Mouse (Mus musculus): Measurements from ENCODE around the gene Slc11a2. TPM values are rescaled to one million over a fixed set of nuclear protein-coding genes. Genes with fewer than 3 reads are reported as not detected.
A peak's percentile ranks its signal among the peaks of the same experiment; 100 is the strongest.
"Not testable (repeated sequence)": the region's sequence is repeated elsewhere in the genome, so short reads cannot be mapped to it uniquely, and the experiment has no call there.

The Slc11a2 gene
- polyA plus RNA-seq, 1 experiment from 2014 or later, result 29.4 TPM

DNA sequence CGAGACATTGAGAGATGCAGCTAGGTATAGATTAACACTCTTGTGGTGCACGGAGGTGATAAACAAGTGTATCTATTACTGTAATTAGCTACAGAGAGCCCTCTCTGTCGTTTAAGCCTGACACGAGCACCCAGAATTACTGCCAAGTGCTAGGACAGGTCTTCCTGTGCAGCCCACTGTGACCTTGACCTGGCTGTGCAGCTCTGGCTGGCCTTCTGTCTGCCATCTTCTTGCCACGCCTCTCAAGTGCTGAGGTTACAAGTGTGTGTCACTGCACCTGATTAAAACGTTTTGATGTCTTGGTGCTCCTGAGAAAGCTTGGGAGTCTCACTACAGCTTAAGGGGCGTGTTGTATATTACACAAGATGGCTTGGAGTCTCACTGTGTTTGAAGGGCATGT lies 33.8 kb downstream of the Slc11a2 start:
- H3K36me3 ChIP-seq (replicated peaks), result peaks cover 39% of the 10 kb centered on the region
- DNase-seq (ENCODE audit: extremely low spot score, low spot score), result no peak
- peaks cover 13% of the 10 kb centered on the region for H3K4me1 ChIP-seq
- WGBS, result 82% methylated on average over 7 of the region's 7 CpGs
- no peak overlapping the region for H3K4me3 ChIP-seq
- H3K27me3 ChIP-seq (ENCODE audit: poor library complexity, severe bottlenecking), result no peaks in the 10 kb centered on the region
- H3K9me3 ChIP-seq, result no peaks in the 10 kb centered on the region
- H3K27ac ChIP-seq, result no peak overlapping the region

DNA sequence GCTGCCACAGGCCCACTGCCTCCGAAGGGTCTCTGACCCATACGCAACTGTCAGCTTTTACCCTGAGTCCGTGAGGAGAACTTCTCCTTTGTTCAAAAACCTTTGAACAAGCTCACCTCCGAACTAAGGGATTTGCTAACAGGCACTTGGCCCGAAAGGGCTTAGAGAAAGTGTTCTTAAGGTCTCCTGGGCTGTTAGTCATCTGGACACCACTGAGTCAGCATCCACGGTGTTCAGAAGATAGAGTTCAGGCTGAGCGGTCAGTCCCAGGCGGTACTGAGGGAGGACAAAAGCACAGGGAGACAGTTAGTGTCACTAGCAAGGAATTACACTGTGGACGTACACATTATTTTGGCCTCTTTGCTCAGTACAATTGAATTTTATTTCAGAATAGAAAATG lies 36.0 kb downstream of the Slc11a2 start:
- H3K4me3 ChIP-seq, result no peak overlapping the region
- H3K4me1 ChIP-seq, result peaks cover 13% of the 10 kb centered on the region
- WGBS, result 68% methylated on average over 9 of the region's 9 CpGs
- DNase-seq (ENCODE audit: extremely low spot score, low spot score), result no peak
- peaks cover 17% of the 10 kb centered on the region for H3K36me3 ChIP-seq (replicated peaks)
- H3K9me3 ChIP-seq, result no peaks in the 10 kb centered on the region
- no peak overlapping the region for H3K27ac ChIP-seq
- no peaks in the 10 kb centered on the region for H3K27me3 ChIP-seq (ENCODE audit: poor library complexity, severe bottlenecking)

DNA sequence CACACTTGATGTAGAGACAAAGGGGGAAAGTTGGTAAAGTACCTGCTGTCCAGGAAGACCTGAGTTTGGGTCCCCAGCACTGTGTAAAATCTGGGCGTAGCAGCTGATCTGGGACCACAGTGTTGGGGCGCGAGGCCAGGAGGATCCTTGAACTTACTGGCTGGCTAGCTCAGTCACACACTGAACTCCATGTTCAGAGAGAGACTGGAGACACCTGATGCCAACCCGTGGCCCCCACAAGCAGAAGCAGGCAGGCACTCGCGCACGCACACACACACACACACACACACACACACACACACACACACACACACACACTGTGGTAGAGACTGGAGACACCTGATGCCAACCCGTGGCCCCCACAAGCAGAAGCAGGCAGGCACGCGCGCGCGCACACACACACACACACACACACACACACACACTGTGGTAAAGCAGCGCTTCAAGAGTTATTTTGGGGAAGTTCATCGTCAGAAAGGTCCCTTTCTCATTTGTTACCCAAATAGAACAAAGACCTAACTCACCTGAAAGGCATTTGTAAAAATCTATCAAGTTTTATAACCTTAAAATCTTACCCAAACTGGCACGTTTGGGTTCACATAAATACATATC lies 36.5 kb downstream of the Slc11a2 start:
- Histone ChIP-seq H3K9me3 (no peaks in the 10 kb centered on the region), H3K27ac (no peak overlapping the region), H3K4me3 (no peak overlapping the region), H3K4me1 (peaks cover 13% of the 10 kb centered on the region), H3K36me3 (replicated peaks) (peaks cover 11% of the 10 kb centered on the region), H3K27me3 (ENCODE audit: poor library complexity, severe bottlenecking) (no peaks in the 10 kb centered on the region)
- DNase-seq (ENCODE audit: extremely low spot score, low spot score), result no peak
- 94% methylated on average over 16 of the region's 16 CpGs for WGBS

DNA sequence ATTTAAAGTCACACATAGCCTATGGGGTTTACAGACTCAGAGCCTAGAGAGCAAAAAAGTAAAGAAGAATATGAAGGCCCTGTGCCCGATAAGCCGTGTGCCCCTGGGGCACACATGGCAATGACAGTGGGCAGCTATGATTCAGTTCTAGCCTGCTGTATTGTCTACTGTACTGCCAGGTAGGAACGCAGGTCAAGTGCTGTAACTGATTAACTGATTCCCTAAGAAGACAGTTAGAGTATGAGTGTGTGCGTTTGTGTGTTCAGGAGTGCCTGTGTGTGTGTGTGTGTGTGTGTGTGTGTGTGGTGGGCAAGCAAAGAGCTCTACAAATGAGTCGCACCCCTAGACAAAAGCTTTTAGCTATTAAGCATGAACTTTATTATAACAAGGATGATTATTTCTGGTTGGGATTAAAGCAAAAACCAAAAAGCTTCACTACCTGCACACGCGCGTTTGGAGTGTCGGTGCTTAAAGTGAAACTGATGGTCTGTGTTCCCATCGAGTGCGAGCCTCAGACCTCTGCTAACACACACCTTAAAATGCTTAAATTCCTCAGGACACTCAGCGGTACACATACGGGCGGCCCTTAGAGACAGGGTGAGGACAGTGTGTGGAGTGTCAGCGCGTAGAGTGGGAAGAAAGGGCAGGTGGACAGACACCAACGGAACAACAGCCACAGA lies 37.2 kb downstream of the Slc11a2 start:
- Histone ChIP-seq H3K9me3 (no peaks in the 10 kb centered on the region), H3K4me1 (peaks cover 13% of the 10 kb centered on the region), H3K27ac (no peak overlapping the region), H3K27me3 (ENCODE audit: poor library complexity, severe bottlenecking) (no peaks in the 10 kb centered on the region), H3K4me3 (no peak overlapping the region), H3K36me3 (replicated peaks) (peaks cover 5% of the 10 kb centered on the region; the same call in 1 of the 2 replicates)
- 97% methylated on average over 17 of the region's 17 CpGs for WGBS
- no peak for DNase-seq (ENCODE audit: extremely low spot score, low spot score)

DNA sequence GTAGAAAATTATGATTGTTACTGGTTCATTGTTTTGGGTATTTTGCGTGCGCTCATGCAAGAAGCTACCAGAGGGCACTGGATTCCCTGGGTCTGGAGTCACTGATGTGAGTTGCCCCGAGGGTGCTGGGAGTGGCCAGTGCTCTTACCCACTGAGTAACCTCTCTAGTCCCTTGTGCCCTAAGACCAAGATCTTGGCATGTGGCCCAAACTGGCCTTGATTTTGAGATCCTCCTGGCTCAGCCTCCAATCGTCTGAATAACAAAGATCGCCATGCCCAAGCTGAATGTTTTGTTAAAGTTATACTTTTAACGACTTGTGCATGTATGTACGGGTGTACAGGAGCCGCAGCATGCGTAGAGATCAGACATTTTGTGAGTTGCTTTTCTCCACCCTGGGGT lies 39.2 kb downstream of the Slc11a2 start:
- H3K4me3 ChIP-seq, result no peak overlapping the region
- WGBS, result 95% methylated on average over 9 of the region's 9 CpGs
- no peaks in the 10 kb centered on the region for H3K9me3 ChIP-seq
- no peaks in the 10 kb centered on the region for H3K27me3 ChIP-seq (ENCODE audit: poor library complexity, severe bottlenecking)
- no peak for DNase-seq (ENCODE audit: extremely low spot score, low spot score)
- H3K4me1 ChIP-seq, result peaks cover 13% of the 10 kb centered on the region
- no peak overlapping the region for H3K27ac ChIP-seq
- no peaks in the 10 kb centered on the region for H3K36me3 ChIP-seq (replicated peaks)

- Histone ChIP-seq H3K9me3 (no peaks in the 10 kb centered on the region), H3K27ac (no peak overlapping the region), H3K27me3 (ENCODE audit: poor library complexity, severe bottlenecking) (no peaks in the 10 kb centered on the region), H3K4me1 (no peaks in the 10 kb centered on the region; the same call in 1 of the 2 replicates), H3K36me3 (replicated peaks) (no peaks in the 10 kb centered on the region), H3K4me3 (no peak overlapping the region)
- DNase-seq (ENCODE audit: extremely low spot score, low spot score), result no peak
- WGBS, result 71% methylated on average over 2 of the region's 2 CpGs
Observed at GRCm38 (mm10) chr15:100380104-100380503, 44.8 kb downstream of the Slc11a2 start.

GRCm38 (mm10) chr15:100379658-100380057 lies 45.2 kb downstream of the Slc11a2 start:
- no peaks in the 10 kb centered on the region for H3K9me3 ChIP-seq
- H3K27ac ChIP-seq, result no peak overlapping the region
- no peaks in the 10 kb centered on the region for H3K36me3 ChIP-seq (replicated peaks)
- H3K4me3 ChIP-seq, result no peak overlapping the region
- 88% methylated on average over 8 of the region's 8 CpGs for WGBS
- H3K27me3 ChIP-seq (ENCODE audit: poor library complexity, severe bottlenecking), result no peaks in the 10 kb centered on the region
- H3K4me1 ChIP-seq, result no peaks in the 10 kb centered on the region; the same call in 1 of the 2 replicates
- no peak for DNase-seq (ENCODE audit: extremely low spot score, low spot score)

- DNase-seq (ENCODE audit: extremely low spot score, low spot score); H3K4me3 ChIP-seq; H3K9me3 ChIP-seq; H3K27ac ChIP-seq; H3K27me3 ChIP-seq (ENCODE audit: poor library complexity, severe bottlenecking); H3K4me1 ChIP-seq; H3K36me3 ChIP-seq (replicated peaks): not testable (repeated sequence)
- 41% methylated on average over 4 of the region's 9 CpGs for WGBS
Observed at GRCm38 (mm10) chr15:100377847-100378505, 46.9 kb downstream of the Slc11a2 start.

- peak; percentile 42 for DNase-seq (ENCODE audit: extremely low spot score, low spot score)
- Histone ChIP-seq H3K4me3 (no peak overlapping the region), H3K9me3 (no peaks in the 10 kb centered on the region), H3K36me3 (replicated peaks) (no peaks in the 10 kb centered on the region), H3K27ac (no peak overlapping the region), H3K4me1 (no peaks in the 10 kb centered on the region), H3K27me3 (ENCODE audit: poor library complexity, severe bottlenecking) (no peaks in the 10 kb centered on the region)
- WGBS, result 40% methylated on average over 5 of the region's 5 CpGs
Observed at GRCm38 (mm10) chr15:100375066-100375465, 49.8 kb downstream of the Slc11a2 start.

DNA sequence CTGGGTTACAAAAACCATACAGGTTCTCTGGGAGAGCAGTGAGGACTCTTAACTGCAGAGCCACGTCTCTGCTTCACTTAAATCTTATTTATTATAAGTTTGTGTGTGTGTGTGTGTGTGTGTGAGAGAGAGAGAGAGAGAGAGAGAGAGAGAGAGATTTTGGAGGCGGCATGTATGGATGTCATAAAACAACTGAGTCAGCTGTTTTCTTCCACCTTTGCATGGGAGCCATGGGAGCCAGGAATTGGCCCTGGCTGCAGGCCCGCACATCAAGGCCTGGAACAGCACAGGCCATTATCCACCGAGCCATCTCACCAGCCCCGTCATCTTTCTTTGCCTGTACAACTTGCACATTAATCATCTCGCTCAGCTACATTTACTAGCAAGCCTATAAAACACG lies 57.8 kb downstream of the Slc11a2 start:
- Histone ChIP-seq H3K4me3 (no peak overlapping the region), H3K27me3 (ENCODE audit: poor library complexity, severe bottlenecking) (no peaks in the 10 kb centered on the region), H3K4me1 (0 out of 2 replicates have a peak, but pooled peaks cover 3% of the 10 kb centered on the region), H3K36me3 (replicated peaks) (no peaks in the 10 kb centered on the region), H3K27ac (no peak overlapping the region), H3K9me3 (peaks cover 4% of the 10 kb centered on the region; the same call in 1 of the 2 replicates)
- 92% methylated on average over 7 of the region's 7 CpGs for WGBS
- no peak for DNase-seq (ENCODE audit: extremely low spot score, low spot score)

DNA sequence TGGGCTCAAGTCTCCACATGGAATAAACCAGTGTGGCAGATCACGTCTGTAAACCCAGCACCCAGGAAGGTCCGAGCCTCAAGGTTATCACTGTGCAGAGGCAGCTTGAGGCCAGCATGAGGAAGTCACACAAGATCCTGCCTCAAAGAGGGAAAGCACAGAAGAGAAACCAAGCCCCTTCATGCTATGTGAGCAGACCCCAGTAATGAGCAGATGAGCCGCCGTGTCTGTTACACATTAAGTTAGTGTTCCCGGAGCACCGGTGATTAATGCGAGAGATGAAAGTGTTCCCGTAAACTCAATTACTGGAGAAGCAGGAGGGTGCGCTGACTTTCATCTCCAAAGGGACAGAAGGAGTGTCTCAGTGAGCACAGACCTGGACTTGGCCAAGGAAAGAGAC lies 58.9 kb downstream of the Slc11a2 start:
- H3K27ac ChIP-seq, result not testable (repeated sequence)
- 79% methylated on average over 9 of the region's 9 CpGs for WGBS

DNA sequence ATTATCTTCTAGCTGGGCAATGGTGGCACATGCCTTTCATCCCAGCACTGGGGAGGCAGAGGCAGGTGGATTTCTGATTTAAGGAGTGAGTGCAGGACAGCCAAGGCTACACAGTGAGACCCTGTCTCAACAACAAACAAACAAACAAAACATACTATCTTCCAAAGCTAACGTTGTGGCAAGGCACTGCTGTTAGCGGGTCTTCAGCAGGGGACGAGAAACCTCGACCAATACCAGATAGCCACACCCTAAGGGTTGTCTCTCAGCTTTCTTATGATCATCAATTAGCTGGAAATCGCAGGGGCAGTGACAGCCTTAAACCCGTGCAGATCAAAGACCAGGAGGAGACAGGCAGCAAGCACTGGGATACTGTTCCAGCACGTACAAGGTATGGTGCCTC lies 60.6 kb downstream of the Slc11a2 start, which contains the start of gene Higd1c:
Gene Higd1c (plus strand): TSS at position 301 of the 400 bp plus-strand sequence.
- Histone ChIP-seq H3K4me1 (0 out of 2 replicates have a peak, but pooled peaks cover 3% of the 10 kb centered on the region), H3K27ac (no peak within 1 kb of the TSS), H3K36me3 (replicated peaks) (no peaks in the 10 kb centered on the region), H3K9me3 (peaks cover 4% of the 10 kb centered on the region; the same call in 1 of the 2 replicates), H3K27me3 (ENCODE audit: poor library complexity, severe bottlenecking) (no peaks in the 10 kb centered on the region), H3K4me3 (no peak within 1 kb of the TSS)
- WGBS, result 87% methylated on average over 7 of the region's 7 CpGs
- DNase-seq (ENCODE audit: extremely low spot score, low spot score), result no peak

More for the DNA sequence above, 58.9 kb downstream of the Slc11a2 start:
- not testable (repeated sequence) for H3K36me3 ChIP-seq (replicated peaks); H3K9me3 ChIP-seq; H3K4me3 ChIP-seq; H3K27me3 ChIP-seq (ENCODE audit: poor library complexity, severe bottlenecking); DNase-seq (ENCODE audit: extremely low spot score, low spot score); H3K4me1 ChIP-seq

GRCm38 (mm10) chr15:100355876-100356275 lies 69.0 kb downstream of the Slc11a2 start:
- Histone ChIP-seq H3K4me1 (no peaks in the 10 kb centered on the region), H3K9me3 (no peaks in the 10 kb centered on the region), H3K4me3 (no peak overlapping the region), H3K36me3 (replicated peaks) (no peaks in the 10 kb centered on the region), H3K27me3 (ENCODE audit: poor library complexity, severe bottlenecking) (no peaks in the 10 kb centered on the region), H3K27ac (no peak overlapping the region)
- DNase-seq (ENCODE audit: extremely low spot score, low spot score), result no peak
- 95% methylated on average over 5 of the region's 5 CpGs for WGBS

Measured in forebrain, embryonic 10.5 days (tissue).